Mouse (Mus musculus): Measurements from ENCODE around the gene Kank1.
"Not testable (repeated sequence)": the region's sequence is repeated elsewhere in the genome, so short reads cannot be mapped to it uniquely, and the experiment has no call there.

Kank1 gene

GRCm38 (mm10) chr19:25438246-25438645 is 201.5 kb downstream of the Kank1 start:
- no peak for DNase-seq (ENCODE audit: low spot score in 2 of 2)

GRCm38 (mm10) chr19:25439807-25440206 is 203.0 kb downstream of the Kank1 start:
- no peak for DNase-seq (ENCODE audit: low spot score in 2 of 2)

- DNase-seq (ENCODE audit: low spot score in 2 of 2): no peak
Observed at GRCm38 (mm10) chr19:25440736-25441135, 204.0 kb downstream of the Kank1 start.

DNA sequence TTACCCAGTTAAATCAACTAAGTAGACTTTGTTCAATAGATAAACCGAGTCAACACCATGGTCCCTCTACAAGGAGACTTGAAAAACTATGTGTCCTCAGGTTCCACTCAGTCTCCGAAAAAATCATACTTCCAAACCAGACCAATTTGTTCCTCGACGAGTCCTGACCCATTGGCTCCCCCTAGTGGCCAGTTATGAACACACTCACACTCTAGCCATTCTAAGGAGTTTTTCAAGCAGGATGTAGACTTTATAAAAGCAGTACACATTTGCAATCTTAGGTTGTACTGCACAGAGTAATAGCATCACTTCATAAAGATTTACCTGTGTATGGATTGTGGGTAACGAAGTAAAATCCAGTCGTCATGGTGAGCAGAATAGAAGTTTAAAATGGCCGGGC is 208.3 kb downstream of the Kank1 start:
- peak; percentile 57 to 77 for DNase-seq (ENCODE audit: low spot score in 2 of 2)

- DNase-seq (ENCODE audit: low spot score in 2 of 2): no peak
Observed at GRCm38 (mm10) chr19:25445842-25446241, 209.1 kb downstream of the Kank1 start.

- no peak for DNase-seq (ENCODE audit: low spot score in 2 of 2)
Observed at GRCm38 (mm10) chr19:25446683-25447082, 209.9 kb downstream of the Kank1 start.

DNA sequence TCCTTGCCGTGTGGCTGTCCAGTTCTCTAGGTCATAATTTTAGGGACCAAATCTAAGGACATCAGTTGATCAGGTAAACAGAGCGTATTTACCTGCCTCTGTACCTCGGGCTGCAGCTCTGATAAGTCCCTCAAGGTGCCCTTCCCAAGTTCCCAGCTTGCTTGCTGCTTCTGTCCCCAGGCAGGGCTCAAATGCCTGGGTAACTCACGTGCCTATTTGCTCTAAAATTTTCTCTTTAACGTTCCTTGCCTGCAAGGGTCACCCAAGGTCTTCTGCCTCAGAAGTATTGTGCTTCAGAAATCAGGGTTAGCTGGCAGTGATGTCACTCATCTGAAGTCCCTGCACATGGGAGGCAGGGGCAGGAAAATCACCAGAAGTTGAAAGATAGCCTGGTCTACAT is 210.6 kb downstream of the Kank1 start:
- no peak for DNase-seq (ENCODE audit: low spot score in 2 of 2)

DNA sequence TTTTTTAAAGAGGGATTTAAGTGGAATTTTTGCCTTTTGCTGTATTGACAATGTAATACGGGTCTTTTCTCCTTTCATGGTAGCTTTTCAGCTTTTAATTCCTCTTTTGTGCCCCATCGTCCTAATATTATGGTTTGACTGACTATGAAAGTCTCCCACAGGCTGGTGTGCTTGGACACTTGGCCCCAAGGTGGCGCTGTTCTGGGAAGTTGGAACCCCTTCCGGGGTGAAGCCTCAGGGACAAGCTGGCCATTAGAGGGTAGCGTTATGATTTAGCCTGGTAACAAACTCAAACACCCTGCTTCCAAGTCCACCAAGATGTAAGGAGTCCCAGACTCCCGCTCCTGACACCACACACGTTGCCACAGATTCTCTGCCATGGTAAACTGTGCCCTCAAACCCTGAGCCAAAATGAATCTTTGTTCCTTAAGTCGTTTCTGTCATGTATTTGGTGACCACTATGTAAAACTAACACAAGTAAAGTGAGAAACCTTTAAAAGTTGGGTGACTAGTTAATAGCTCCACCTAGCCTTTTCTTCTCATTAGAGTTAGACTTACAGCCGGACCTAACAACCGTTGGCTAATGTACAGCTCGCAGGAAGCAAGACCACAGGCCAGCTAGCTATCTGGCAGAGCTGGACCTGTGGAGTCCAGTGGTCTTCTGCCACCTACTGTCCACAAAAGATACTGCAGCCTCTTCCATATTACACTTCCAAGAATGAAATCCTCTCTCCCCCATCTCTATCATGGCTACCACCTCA is 214.3 kb downstream of the Kank1 start:
- peak; percentile 19 to 55 for DNase-seq (ENCODE audit: low spot score in 2 of 2)

- no peak for DNase-seq (ENCODE audit: low spot score in 2 of 2)
Observed at GRCm38 (mm10) chr19:25453146-25453545, 216.4 kb downstream of the Kank1 start.

- no peak for DNase-seq (ENCODE audit: low spot score in 2 of 2)
Observed at GRCm38 (mm10) chr19:25460760-25461159, 224.0 kb downstream of the Kank1 start.

DNA sequence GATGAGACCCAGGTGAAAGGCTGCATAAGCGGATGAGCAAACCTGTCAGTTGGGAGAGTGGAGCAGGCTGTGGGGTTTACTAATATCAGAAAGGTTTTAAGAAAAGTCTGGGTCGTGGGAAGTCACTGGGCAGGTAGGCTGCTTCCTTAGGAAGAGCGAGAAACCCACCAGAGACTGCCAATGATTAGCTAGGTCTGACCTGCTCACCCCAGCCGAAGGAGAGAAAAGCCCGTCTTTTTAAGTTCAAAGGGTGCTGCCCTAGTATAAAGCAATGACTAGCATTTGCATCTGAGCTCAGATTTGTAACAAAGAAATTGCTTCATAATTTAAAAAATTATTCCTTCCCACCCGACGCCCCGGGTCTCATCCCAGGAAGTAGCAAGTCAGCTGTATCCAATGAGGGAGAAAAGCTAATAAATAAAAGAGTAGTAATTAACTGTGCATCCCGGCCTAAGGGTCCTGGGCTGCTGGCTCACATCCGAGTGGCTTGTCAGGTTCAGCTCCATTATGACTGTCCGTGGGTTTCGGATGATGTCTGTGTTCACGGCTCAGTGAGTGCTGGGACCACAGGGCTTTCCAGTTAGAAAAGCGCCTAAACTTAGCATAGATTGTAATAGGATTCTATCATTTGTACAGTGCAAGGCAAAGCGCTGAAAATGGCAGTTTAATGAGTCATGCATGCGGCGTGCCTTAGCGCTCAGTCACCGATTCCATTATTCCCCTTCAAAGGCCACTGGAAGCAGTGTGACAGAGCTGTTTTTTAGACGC is 225.0 kb downstream of the Kank1 start:
- no peak for DNase-seq (ENCODE audit: low spot score in 2 of 2)

DNA sequence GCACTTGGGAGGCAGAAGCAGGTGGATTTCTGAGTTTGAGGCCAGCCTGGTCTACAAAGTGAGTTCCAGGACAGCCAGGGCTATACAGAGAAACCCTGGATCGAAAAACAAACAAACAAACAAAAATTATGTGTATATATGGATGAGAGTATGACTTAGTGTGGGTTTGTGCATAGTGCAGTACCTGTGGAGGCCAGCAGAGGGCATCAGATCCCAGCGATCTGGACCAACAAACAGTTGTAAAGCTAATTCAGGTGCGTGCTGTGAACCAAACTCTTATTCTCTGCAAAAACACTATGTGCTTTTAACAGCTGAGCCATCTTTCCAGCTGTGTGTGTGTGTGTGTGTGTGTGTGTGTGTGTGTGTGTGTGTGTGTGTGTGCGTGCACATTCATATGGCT is 239.0 kb downstream of the Kank1 start:
- DNase-seq (ENCODE audit: low spot score in 2 of 2): not testable (repeated sequence)

GRCm38 (mm10) chr19:25479152-25479669 is 242.4 kb downstream of the Kank1 start:
- no peak for DNase-seq (ENCODE audit: low spot score in 2 of 2)

- DNase-seq (ENCODE audit: low spot score in 2 of 2): no peak
Observed at GRCm38 (mm10) chr19:25480820-25481219, 244.0 kb downstream of the Kank1 start.

All from frontal cortex, postnatal 36 days (tissue).